Mouse (Mus musculus) limb, embryonic 14.5 days (tissue): ENCODE measurements at regions not wholly inside any gene's neighbourhood (a gene's known extent, or its start where the extent isn't known, plus 50 kb on each side); places are given as distances from the start of the nearest gene placed in this dataset.

Experiments used
- ATAC-seq: fragments of 200-750 bp; cut with Nextera tagmentation; 2 replicates; pipeline ENCODE4 v1.8.0; 2017; ENCODE audit warnings: low read depth, moderate number of reproducible peaks, moderate TSS enrichment; ENCODE audit not compliant: low FRiP score
- DNase-seq: peaks from one replicate; pipeline ENCODE4 v3.0.0-alpha.2; 2015; ENCODE audit warnings: low spot score
- H3K27ac ChIP-seq: fragments of 300-500 bp; sonication (generic); replicated peaks from 2 replicates; pipeline ENCODE4 v1.5.1; 2014; ENCODE audit warnings: low read depth, mild to moderate bottlenecking, low read length, moderate library complexity, mixed read lengths
- H3K27me3 ChIP-seq: fragments of 300-500 bp; sonication (generic); 2 replicates; pipeline ENCODE4 v1.6.1; 2014; ENCODE audit warnings: low read length, mixed read lengths; ENCODE audit not compliant: control insufficient read depth, insufficient read depth
- H3K36me3 ChIP-seq: fragments of 300-500 bp; sonication (generic); 2 replicates; pipeline ENCODE4 v1.6.1; 2014; ENCODE audit warnings: mild to moderate bottlenecking, low read length, moderate library complexity, mixed read lengths; ENCODE audit not compliant: control insufficient read depth, insufficient read depth
- H3K4me1 ChIP-seq: fragments of 300-500 bp; sonication (generic); 2 replicates; pipeline ENCODE4 v1.6.1; 2014; ENCODE audit warnings: antibody characterized with exemption, low read length, mixed read lengths; ENCODE audit not compliant: control insufficient read depth, insufficient read depth
- H3K4me2 ChIP-seq: fragments of 300-500 bp; sonication (generic); replicated peaks from 2 replicates; pipeline ENCODE4 v1.6.1; 2014; ENCODE audit warnings: low read depth, mild to moderate bottlenecking, low read length, moderate library complexity; ENCODE audit not compliant: severe bottlenecking
- H3K4me3 ChIP-seq: fragments of 300-500 bp; sonication (generic); replicated peaks from 2 replicates; pipeline ENCODE4 v1.5.1; 2014; ENCODE audit warnings: low read length
- H3K9ac ChIP-seq: fragments of 300-500 bp; sonication (generic); 2 replicates; pipeline ENCODE4 v1.6.1; 2014; ENCODE audit warnings: mild to moderate bottlenecking, low read depth, low read length, moderate library complexity; ENCODE audit not compliant: severe bottlenecking
- H3K9me3 ChIP-seq: fragments of 300-500 bp; sonication (generic); 2 replicates; pipeline ENCODE4 v1.6.1; 2016; ENCODE audit warnings: low read length; ENCODE audit not compliant: control insufficient read depth
- POLR2A ChIP-seq: fragments of 200-500 bp; IDR thresholded peaks from 2 replicates; pipeline ENCODE4 v1.8.0; 2012; ENCODE audit warnings: inconsistent platforms, mild to moderate bottlenecking, moderate library complexity, borderline replicate concordance; ENCODE audit not compliant: insufficient read depth, insufficient read length; ENCODE audit errors: extremely low read depth
- WGBS: fragments of 180-500 bp; shearing (Covaris S2); extraction: QIAGEN DNeasy Blood & Tissue Kit; methylation state at CpG from one replicate; pipeline ENCODE4 v1.1.7; 2014; 5-methylcytosine and 5-hydroxymethylcytosine counted together

- no peak for TF ChIP-seq POLR2A
- DNase-seq (peak; percentile 32), ATAC-seq (no peak)
- Histone ChIP-seq H3K4me2 (no peak overlapping the region), H3K9me3 (no peaks in the 10 kb centered on the region), H3K36me3 (no peaks in the 10 kb centered on the region), H3K27me3 (no peaks in the 10 kb centered on the region), H3K4me1 (no peaks in the 10 kb centered on the region), H3K9ac (no peak overlapping the region), H3K27ac (no peak overlapping the region), H3K4me3 (no peak overlapping the region)
- WGBS = 31% methylated on average over 1 of the region's 1 CpGs
Observed at GRCm38 (mm10) chr7:136515376-136515775, 379.0 kb upstream of the Mgmt start.

GRCm38 (mm10) chr7:136525821-136526220, 368.6 kb upstream of the Mgmt start:
- no peak overlapping the region for H3K9ac ChIP-seq
- H3K9me3 ChIP-seq = no peaks in the 10 kb centered on the region
- DNase-seq (no peak), ATAC-seq (no peak)
- H3K27me3 ChIP-seq = no peaks in the 10 kb centered on the region
- H3K27ac ChIP-seq = no peak overlapping the region
- peaks cover 6% of the 10 kb centered on the region; the same call in 1 of the 2 replicates for H3K4me1 ChIP-seq
- 88% methylated on average over 9 of the region's 9 CpGs for WGBS
- no peak overlapping the region for H3K4me3 ChIP-seq
- no peak overlapping the region for H3K4me2 ChIP-seq
- no peaks in the 10 kb centered on the region for H3K36me3 ChIP-seq
- no peak for TF ChIP-seq POLR2A

DNA sequence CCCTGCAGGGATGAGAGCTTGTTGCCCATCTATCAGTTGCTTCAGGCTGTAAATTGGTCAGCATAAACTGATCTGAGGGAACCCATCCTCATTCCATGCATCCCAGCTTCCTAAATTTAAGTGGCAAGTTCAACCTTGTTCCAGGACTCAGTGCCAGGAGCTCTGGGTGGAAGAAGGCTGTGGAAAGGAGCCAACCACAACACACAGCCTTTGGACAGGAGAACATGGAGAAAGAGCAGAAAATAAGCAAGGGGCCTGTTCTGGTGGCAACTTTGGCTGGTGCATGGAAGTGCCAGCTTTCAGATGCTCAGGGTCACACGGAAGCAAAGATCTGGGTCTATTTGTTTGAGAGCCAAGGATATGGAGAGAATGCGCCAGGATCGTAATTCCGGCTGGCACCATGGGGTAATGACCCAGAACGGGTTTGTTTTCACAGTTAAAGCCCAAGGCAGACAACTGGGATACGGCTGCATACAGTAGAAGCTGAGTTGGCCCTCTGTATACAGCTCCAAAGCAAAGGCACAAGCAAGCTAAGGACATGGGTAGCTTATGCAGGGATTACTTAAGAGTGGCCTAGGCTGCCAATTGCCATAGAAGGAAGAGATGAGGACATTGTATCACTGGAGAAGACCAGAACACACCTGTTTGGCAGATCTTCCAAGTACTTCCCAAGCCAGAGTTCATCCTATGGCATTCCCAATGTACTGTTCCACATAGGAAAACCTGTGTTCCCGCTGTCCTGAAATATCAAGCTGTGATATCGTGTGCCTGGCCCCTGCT, 364.2 kb upstream of the Mgmt start:
- WGBS = 80% methylated on average over 8 of the region's 8 CpGs
- H3K4me3 ChIP-seq = no peak overlapping the region
- H3K9me3 ChIP-seq = no peaks in the 10 kb centered on the region
- no peaks in the 10 kb centered on the region for H3K27me3 ChIP-seq
- ATAC-seq = no peak
- H3K27ac ChIP-seq = no peak overlapping the region
- H3K9ac ChIP-seq = no peak overlapping the region
- no peak for TF ChIP-seq POLR2A
- peak; percentile 30 for DNase-seq
- peaks cover 6% of the 10 kb centered on the region; the same call in 1 of the 2 replicates for H3K4me1 ChIP-seq
- no peaks in the 10 kb centered on the region for H3K36me3 ChIP-seq
- no peak overlapping the region for H3K4me2 ChIP-seq

- TF ChIP-seq POLR2A = no peak
- ATAC-seq (no peak), DNase-seq (no peak)
- Histone ChIP-seq H3K4me2 (no peak overlapping the region), H3K36me3 (no peaks in the 10 kb centered on the region), H3K4me3 (no peak overlapping the region), H3K27me3 (no peaks in the 10 kb centered on the region), H3K27ac (no peak overlapping the region), H3K4me1 (peaks cover 6% of the 10 kb centered on the region; the same call in 1 of the 2 replicates), H3K9me3 (no peaks in the 10 kb centered on the region), H3K9ac (no peak overlapping the region)
- 53% methylated on average over 7 of the region's 7 CpGs for WGBS
Observed at GRCm38 (mm10) chr7:136531301-136531700, 363.1 kb upstream of the Mgmt start.

GRCm38 (mm10) chr7:136541876-136542655, 352.3 kb upstream of the Mgmt start:
- Histone ChIP-seq H3K4me2 (no peak overlapping the region), H3K36me3 (no peaks in the 10 kb centered on the region), H3K4me3 (no peak overlapping the region), H3K4me1 (no peaks in the 10 kb centered on the region), H3K9ac (no peak overlapping the region), H3K27ac (no peak overlapping the region), H3K27me3 (no peaks in the 10 kb centered on the region), H3K9me3 (no peaks in the 10 kb centered on the region)
- ATAC-seq = no peak
- no peak for DNase-seq
- no peak for TF ChIP-seq POLR2A
